Mouse (Mus musculus) C2C12 (cell line): ENCODE data around the gene Olfr67.

Experiments used
- CEBPB ChIP-seq: IDR thresholded peaks from one replicate; pipeline ENCODE4 v1.6.1; 2011; ENCODE audit warnings: low read depth, mild to moderate bottlenecking, control low read depth, moderate library complexity
- CTCF ChIP-seq: IDR thresholded peaks from one replicate; pipeline ENCODE4 v1.5.1; 2011; ENCODE audit not compliant: control insufficient read depth, insufficient read depth, insufficient read length
- FOSL1 ChIP-seq: IDR thresholded peaks from one replicate; pipeline ENCODE4 v1.8.0; 2011; ENCODE audit warnings: mild to moderate bottlenecking, low read length; ENCODE audit not compliant: poor library complexity, insufficient read depth, severe bottlenecking
- MAX ChIP-seq: IDR thresholded peaks from one replicate; pipeline ENCODE4 v1.6.1; 2011; ENCODE audit warnings: mild to moderate bottlenecking, control low read depth
- MYOD1 ChIP-seq: IDR thresholded peaks from one replicate; pipeline ENCODE4 v1.6.1; 2011; ENCODE audit warnings: low read depth; ENCODE audit not compliant: control insufficient read depth, insufficient read length
- MYOG ChIP-seq: IDR thresholded peaks from one replicate; pipeline ENCODE4 v1.6.1; 2011; ENCODE audit not compliant: control insufficient read depth, insufficient read length; ENCODE audit errors: extremely low read depth
- USF1 ChIP-seq: IDR thresholded peaks from one replicate; pipeline ENCODE4 v1.6.1; 2011; ENCODE audit warnings: low read depth, mild to moderate bottlenecking, control low read depth, moderate library complexity

DNA sequence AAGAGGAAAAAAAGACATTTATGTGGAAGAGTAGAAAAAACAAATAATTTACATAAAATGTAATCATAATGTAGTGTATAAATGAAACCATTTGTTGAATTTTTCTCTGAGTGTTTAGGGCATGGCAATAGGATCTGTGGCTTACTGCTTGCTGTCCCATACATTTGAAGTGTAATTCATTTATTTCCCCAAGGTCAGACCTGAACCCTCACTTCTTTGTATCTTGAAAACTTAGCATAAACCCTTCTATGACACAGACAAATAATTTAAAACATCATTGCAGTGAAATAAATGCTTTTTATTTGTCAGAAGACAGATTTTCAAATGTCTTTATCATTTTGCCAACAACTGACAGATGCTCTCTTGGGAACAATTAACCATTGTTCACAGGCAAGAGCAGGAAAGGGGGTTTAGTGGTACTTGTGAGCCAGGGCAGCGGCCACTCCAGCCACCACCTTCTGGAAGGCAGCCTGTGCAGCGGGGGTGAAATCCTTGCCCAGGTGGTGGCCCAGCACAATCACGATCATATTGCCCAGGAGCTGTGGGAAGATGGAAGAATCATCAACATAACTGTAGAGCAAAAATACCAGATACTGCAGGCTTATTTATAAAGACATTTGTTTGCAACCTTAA, 34.8 kb upstream of the Olfr67 start:
- no peak for TF ChIP-seq USF1
- no peak for TF ChIP-seq CTCF
- no peak for TF ChIP-seq MYOG
- TF ChIP-seq MAX: no peak
- TF ChIP-seq FOSL1: no peak
- no peak for TF ChIP-seq CEBPB
- no peak for TF ChIP-seq MYOD1
